Mouse (Mus musculus): ENCODE data around the gene Ybx2. TPM values are rescaled to one million over a fixed set of nuclear protein-coding genes. Genes with fewer than 3 reads are reported as not detected.
"Not testable (repeated sequence)": the region's sequence is repeated elsewhere in the genome, so short reads cannot be mapped to it uniquely, and the experiment has no call there.

Gene Ybx2
- polyA plus RNA-seq, 1 experiment = 55.2 TPM

DNA sequence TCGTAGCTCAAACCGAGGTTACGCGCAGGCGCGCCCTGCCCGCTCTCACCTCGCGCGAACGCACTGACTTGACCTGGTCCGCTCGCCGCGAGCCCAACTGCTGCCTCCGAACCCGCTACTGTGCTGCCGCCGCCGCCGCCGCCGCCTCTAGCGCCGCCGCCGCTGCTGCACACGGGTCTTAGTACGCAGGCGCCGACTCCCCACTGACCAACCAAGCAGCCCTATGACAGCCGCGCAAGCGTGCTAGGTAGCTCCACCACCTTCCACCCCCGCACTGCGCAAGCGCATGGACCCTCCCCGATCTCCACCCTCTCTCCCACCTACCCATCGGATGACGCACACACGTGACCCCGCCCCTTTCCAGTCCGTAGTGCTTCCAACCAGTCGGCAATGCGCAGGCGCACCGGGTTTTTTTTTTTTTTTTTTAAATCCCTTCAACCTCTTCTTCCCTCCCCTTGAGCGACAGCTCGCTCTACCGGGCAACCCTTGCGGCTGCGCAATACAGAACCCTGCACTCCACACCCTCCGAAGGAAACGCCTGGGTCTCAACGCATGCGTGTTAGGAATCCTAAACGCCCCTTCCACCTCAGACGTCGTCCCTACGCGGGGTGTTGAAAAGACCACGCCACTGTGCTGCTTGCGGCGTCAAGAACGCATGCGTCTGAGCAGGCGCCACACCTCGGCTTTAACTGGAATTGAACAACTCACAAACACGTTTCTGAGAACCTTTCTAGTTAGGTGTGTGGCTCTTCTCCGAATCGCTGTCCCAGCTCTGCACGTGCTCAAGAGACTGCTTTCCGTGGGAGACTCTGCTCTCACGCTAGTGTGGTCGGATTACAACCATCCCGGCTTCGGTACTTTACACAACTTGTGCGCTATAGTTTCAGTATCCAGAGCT lies 14.2 kb upstream of the Ybx2 start, which contains the start of gene Eif5a:
Gene Eif5a (minus strand): TSS at position 845 of the 898 bp plus-strand sequence.
- Histone ChIP-seq H3K36me3 (ENCODE audit: control insufficient read depth, insufficient read depth, low read length, poor library complexity, severe bottlenecking) (peaks cover 34% of the 10 kb centered on the region), H3K27me3 (ENCODE audit: control insufficient read depth, insufficient read depth, low read length, poor library complexity, severe bottlenecking) (no peaks in the 10 kb centered on the region)

GRCm38 (mm10) chr11:69922012-69922756 lies 13.4 kb upstream of the Ybx2 start:
- peaks cover 28% of the 10 kb centered on the region for H3K36me3 ChIP-seq (ENCODE audit: control insufficient read depth, insufficient read depth, low read length, poor library complexity, severe bottlenecking)
- TF ChIP-seq CTCF (IDR thresholded peaks at IDR 0.05; ENCODE audit: low read depth, low read length) (no peak), POLR2A (IDR thresholded peaks at IDR 0.05; ENCODE audit: insufficient read depth, low read length) (no peak), EP300 (IDR thresholded peaks at IDR 0.05; ENCODE audit: insufficient read depth, low read depth, low read length) (no peak)
- H3K9me3 ChIP-seq (replicated peaks; ENCODE audit: control insufficient read depth, insufficient read depth, low read length, poor library complexity, severe bottlenecking) = no peaks in the 10 kb centered on the region
- H3K27me3 ChIP-seq (ENCODE audit: control insufficient read depth, insufficient read depth, low read length, poor library complexity, severe bottlenecking) = no peaks in the 10 kb centered on the region
- peak overlapping the region; percentile 94 for H3K4me3 ChIP-seq (ENCODE audit: low read depth, low read length)
- H3K4me1 ChIP-seq (ENCODE audit: control insufficient read depth, insufficient read depth, low read length) = peaks cover 2% of the 10 kb centered on the region
- H3K9ac ChIP-seq (ENCODE audit: low read depth, poor library complexity, severe bottlenecking) = peak overlapping the region; percentile 85
- peak overlapping the region; percentile 98 for H3K27ac ChIP-seq (ENCODE audit: insufficient read depth, low read length)

More for the DNA sequence above, 14.2 kb upstream of the Ybx2 start, which contains the start of gene Eif5a:
- Histone ChIP-seq H3K9ac (ENCODE audit: low read depth, poor library complexity, severe bottlenecking) (peak within 1 kb of the TSS; percentile 99), H3K9me3 (replicated peaks; ENCODE audit: control insufficient read depth, insufficient read depth, low read length, poor library complexity, severe bottlenecking) (no peaks in the 10 kb centered on the region), H3K4me3 (ENCODE audit: low read depth, low read length) (peak within 1 kb of the TSS; percentile 94), H3K4me1 (ENCODE audit: control insufficient read depth, insufficient read depth, low read length) (peaks cover 2% of the 10 kb centered on the region), H3K27ac (ENCODE audit: insufficient read depth, low read length) (peak within 1 kb of the TSS; percentile 98)
- peak; percentile 71; the same call in 1 of the 2 replicates for TF ChIP-seq EP300 (IDR thresholded peaks at IDR 0.05; ENCODE audit: insufficient read depth, low read depth, low read length)
- TF ChIP-seq POLR2A (IDR thresholded peaks at IDR 0.05; ENCODE audit: insufficient read depth, low read length) = peak; percentile 95
- TF ChIP-seq CTCF (IDR thresholded peaks at IDR 0.05; ENCODE audit: low read depth, low read length) = peak; percentile 15

GRCm38 (mm10) chr11:69922796-69923195 lies 12.8 kb upstream of the Ybx2 start:
- TF ChIP-seq CTCF (IDR thresholded peaks at IDR 0.05; ENCODE audit: low read depth, low read length) = no peak
- no peak for TF ChIP-seq EP300 (IDR thresholded peaks at IDR 0.05; ENCODE audit: insufficient read depth, low read depth, low read length)
- TF ChIP-seq POLR2A (IDR thresholded peaks at IDR 0.05; ENCODE audit: insufficient read depth, low read length) = no peak
- peak overlapping the region; percentile 85 for H3K9ac ChIP-seq (ENCODE audit: low read depth, poor library complexity, severe bottlenecking)
- peak overlapping the region; percentile 98 for H3K27ac ChIP-seq (ENCODE audit: insufficient read depth, low read length)
- no peaks in the 10 kb centered on the region for H3K27me3 ChIP-seq (ENCODE audit: control insufficient read depth, insufficient read depth, low read length, poor library complexity, severe bottlenecking)
- H3K36me3 ChIP-seq (ENCODE audit: control insufficient read depth, insufficient read depth, low read length, poor library complexity, severe bottlenecking) = peaks cover 22% of the 10 kb centered on the region
- H3K4me1 ChIP-seq (ENCODE audit: control insufficient read depth, insufficient read depth, low read length) = peaks cover 2% of the 10 kb centered on the region
- 0 out of 2 replicates have a peak overlapping the region, but pooled peaks have one; percentile 34 for H3K4me3 ChIP-seq (ENCODE audit: low read depth, low read length)
- H3K9me3 ChIP-seq (replicated peaks; ENCODE audit: control insufficient read depth, insufficient read depth, low read length, poor library complexity, severe bottlenecking) = no peaks in the 10 kb centered on the region

GRCm38 (mm10) chr11:69927501-69927900 lies 8.1 kb upstream of the Ybx2 start:
- H3K27ac ChIP-seq (ENCODE audit: insufficient read depth, low read length) = no peak overlapping the region
- H3K9ac ChIP-seq (ENCODE audit: low read depth, poor library complexity, severe bottlenecking) = no peak overlapping the region
- H3K36me3 ChIP-seq (ENCODE audit: control insufficient read depth, insufficient read depth, low read length, poor library complexity, severe bottlenecking) = no peaks in the 10 kb centered on the region
- H3K27me3 ChIP-seq (ENCODE audit: control insufficient read depth, insufficient read depth, low read length, poor library complexity, severe bottlenecking) = no peaks in the 10 kb centered on the region
- H3K4me1 ChIP-seq (ENCODE audit: control insufficient read depth, insufficient read depth, low read length) = no peaks in the 10 kb centered on the region
- no peaks in the 10 kb centered on the region for H3K9me3 ChIP-seq (replicated peaks; ENCODE audit: control insufficient read depth, insufficient read depth, low read length, poor library complexity, severe bottlenecking)
- no peak for TF ChIP-seq EP300 (IDR thresholded peaks at IDR 0.05; ENCODE audit: insufficient read depth, low read depth, low read length)
- no peak for TF ChIP-seq CTCF (IDR thresholded peaks at IDR 0.05; ENCODE audit: low read depth, low read length)
- TF ChIP-seq POLR2A (IDR thresholded peaks at IDR 0.05; ENCODE audit: insufficient read depth, low read length) = no peak
- no peak overlapping the region for H3K4me3 ChIP-seq (ENCODE audit: low read depth, low read length)

DNA sequence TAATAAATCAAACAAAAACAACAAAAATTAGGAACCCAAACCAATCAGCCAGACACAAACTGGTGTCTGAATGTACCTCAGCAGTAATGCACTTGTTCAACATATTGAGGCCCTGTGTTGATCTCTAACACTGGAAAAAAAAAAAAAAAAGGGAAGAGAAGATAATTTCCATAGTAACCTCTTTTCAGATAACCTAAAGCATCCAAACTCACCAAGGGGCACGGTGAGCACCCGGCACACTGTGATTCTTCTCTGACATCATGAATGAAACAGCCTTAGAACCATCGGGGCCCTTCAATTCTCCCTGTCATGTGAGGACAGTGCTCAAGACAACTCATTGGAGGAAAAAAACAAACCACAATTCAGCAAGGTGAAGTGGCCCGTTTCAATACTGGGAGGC lies 5.9 kb upstream of the Ybx2 start:
- no peak overlapping the region for H3K4me3 ChIP-seq (ENCODE audit: low read depth, low read length)
- H3K4me1 ChIP-seq (ENCODE audit: control insufficient read depth, insufficient read depth, low read length) = no peaks in the 10 kb centered on the region
- H3K9me3 ChIP-seq (replicated peaks; ENCODE audit: control insufficient read depth, insufficient read depth, low read length, poor library complexity, severe bottlenecking) = no peaks in the 10 kb centered on the region
- no peak for TF ChIP-seq EP300 (IDR thresholded peaks at IDR 0.05; ENCODE audit: insufficient read depth, low read depth, low read length)
- no peak for TF ChIP-seq CTCF (IDR thresholded peaks at IDR 0.05; ENCODE audit: low read depth, low read length)
- TF ChIP-seq POLR2A (IDR thresholded peaks at IDR 0.05; ENCODE audit: insufficient read depth, low read length) = no peak
- H3K27me3 ChIP-seq (ENCODE audit: control insufficient read depth, insufficient read depth, low read length, poor library complexity, severe bottlenecking) = no peaks in the 10 kb centered on the region
- no peak overlapping the region for H3K9ac ChIP-seq (ENCODE audit: low read depth, poor library complexity, severe bottlenecking)
- H3K27ac ChIP-seq (ENCODE audit: insufficient read depth, low read length) = no peak overlapping the region
- H3K36me3 ChIP-seq (ENCODE audit: control insufficient read depth, insufficient read depth, low read length, poor library complexity, severe bottlenecking) = no peaks in the 10 kb centered on the region

- not testable (repeated sequence) for H3K36me3 ChIP-seq (ENCODE audit: control insufficient read depth, insufficient read depth, low read length, poor library complexity, severe bottlenecking); H3K4me1 ChIP-seq (ENCODE audit: control insufficient read depth, insufficient read depth, low read length); H3K27ac ChIP-seq (ENCODE audit: insufficient read depth, low read length); H3K27me3 ChIP-seq (ENCODE audit: control insufficient read depth, insufficient read depth, low read length, poor library complexity, severe bottlenecking); H3K9me3 ChIP-seq (replicated peaks; ENCODE audit: control insufficient read depth, insufficient read depth, low read length, poor library complexity, severe bottlenecking); H3K4me3 ChIP-seq (ENCODE audit: low read depth, low read length); H3K9ac ChIP-seq (ENCODE audit: low read depth, poor library complexity, severe bottlenecking)
These were observed 5.4 kb upstream of the Ybx2 start for GRCm38 (mm10) chr11:69930176-69930575.

Data from ES-Bruce4 (cell line).